ENCODE assay signal across 12 mouse cellular contexts in the genomic region with DNA sequence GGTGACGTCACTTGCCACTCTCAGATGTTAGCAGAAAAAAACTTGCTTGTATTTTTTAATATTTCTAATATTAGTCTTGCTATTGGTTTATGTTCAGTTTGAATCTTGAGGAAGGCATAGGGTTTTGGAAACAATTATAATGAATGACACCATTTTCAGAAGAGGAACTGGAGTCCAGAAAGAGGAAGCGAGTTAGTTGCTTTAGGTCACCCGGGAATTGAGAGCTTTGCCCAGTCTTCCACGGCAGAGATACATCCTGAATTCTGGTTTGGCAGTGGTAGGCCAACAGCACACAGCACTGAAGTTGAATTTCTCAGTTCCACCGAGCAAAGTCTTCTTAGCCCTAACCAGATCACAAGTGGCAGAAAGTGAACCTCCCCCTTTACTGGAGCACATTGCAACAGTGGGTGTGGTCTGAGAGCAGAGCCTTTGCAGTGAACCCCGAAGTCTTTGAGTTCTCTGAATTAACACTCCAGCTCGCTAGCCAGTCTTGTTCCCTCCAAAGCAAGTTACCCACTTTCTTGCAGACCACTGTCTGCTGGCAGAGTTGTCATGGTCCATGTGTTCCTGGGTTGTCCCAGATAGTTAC.
DNase-seq lines count a peak whose midpoint lies in the region; ATAC-seq lines count a peak whose summit lies in the region.
"Had no signal": no experiment of that assay in that cellular context is flagged by ENCODE, and none has a peak within 500 bp of the region (broad histone marks: within the 10 kb centered on the region; RNA-seq: fewer than 3 reads in every experiment).

No protein-coding gene starts in this region.

- DNase-seq in layer of hippocampus, adult 9-11 months, result peak; percentile 30
- DNase-seq in layer of hippocampus, postnatal 14 days (ENCODE audit: low spot score in 2 of 2), result no peak
- peak; percentile 10 for DNase-seq in 416B (ENCODE audit: low read depth)
- peak; percentile 6 for DNase-seq in MEL-GATA-1-ER (ENCODE audit: extremely low read depth, low read depth)
- DNase-seq in left cerebral cortex, postnatal 10 days (ENCODE audit: extremely low spot score in 1 of 2, low spot score in 2 of 2), result no peak
- no peak for DNase-seq in adrenal gland, adult (ENCODE audit: inconsistent age in 2 of 2, low spot score in 1 of 2)
- no peak for DNase-seq in left cerebral cortex, adult 11 months (ENCODE audit: low spot score)
- DNase-seq: adrenal gland, adult 8-10 months; cerebellum, adult 2 months; gastrocnemius, postnatal 10 days; thymus, adult 18-20 months had no signal

- peak; percentile 90 for ATAC-seq in megakaryocyte, adult 5-6 weeks (ENCODE audit: poor library complexity, severe bottlenecking)

- intact Hi-C loops in left cerebral cortex, postnatal 10 days (cut with DNase I), result loop anchor here (10.0 kb wide), 1 partner anchor 1974 kb away; the partner anchor contains the start of genes Bcl6 and Gm37419

Comparison
In these comparisons a context has a peak if more than half of its experiments do, and no peak if none do; other contexts are left out.
1. DNase-seq: peak in layer of hippocampus, adult 9-11 months (single experiment), 416B (single experiment) and MEL-GATA-1-ER (single experiment); none in layer of hippocampus, postnatal 14 days (0 of 2), left cerebral cortex, postnatal 10 days (0 of 2), adrenal gland, adult (0 of 2) and left cerebral cortex, adult 11 months (single experiment).